Mouse (Mus musculus): Measurements from ENCODE around the gene Cfap65. TPM values are rescaled to one million over a fixed set of nuclear protein-coding genes. Genes with fewer than 3 reads are reported as not detected.

Gene Cfap65
- total and polyA plus RNA-seq, 2 experiments: not detected

GRCm38 (mm10) chr1:74882828-74883227, 52.6 kb downstream of the Cfap65 start:
- H3K36me3 ChIP-seq (ENCODE audit: control insufficient read depth, insufficient read depth, low read length): no peaks in the 10 kb centered on the region
- H3K27ac ChIP-seq (replicated peaks; ENCODE audit: insufficient read depth, low read depth, low read length): no peak overlapping the region
- no peak for TF ChIP-seq CTCF (IDR thresholded peaks at IDR 0.05; ENCODE audit: low read depth, low read length)
- no peak for TF ChIP-seq POLR2A (IDR thresholded peaks at IDR 0.05; ENCODE audit: extremely low read depth, insufficient read depth, low read length)
- no peaks in the 10 kb centered on the region for H3K4me1 ChIP-seq (ENCODE audit: control insufficient read depth, insufficient read depth, low read length)
- 8% methylated on average over 8 of the region's 8 CpGs for WGBS
- DNase-seq (ENCODE audit: extremely low read depth, low read depth, low spot score): no peak
- no peaks in the 10 kb centered on the region for H3K79me2 ChIP-seq (ENCODE audit: control insufficient read depth, insufficient read depth, low read length)
- H3K9ac ChIP-seq (ENCODE audit: low read depth, low read length): no peak overlapping the region
- H3K27me3 ChIP-seq (ENCODE audit: control insufficient read depth, insufficient read depth, low read length): peaks cover 31% of the 10 kb centered on the region
- no peak overlapping the region for H3K4me3 ChIP-seq (ENCODE audit: insufficient read depth, low read depth, low read length)

- Histone ChIP-seq H3K4me3 (ENCODE audit: insufficient read depth, low read depth, low read length) (peak overlapping the region; percentile 6; the same call in 1 of the 2 replicates), H3K27me3 (ENCODE audit: control insufficient read depth, insufficient read depth, low read length) (peaks cover 31% of the 10 kb centered on the region), H3K4me1 (ENCODE audit: control insufficient read depth, insufficient read depth, low read length) (no peaks in the 10 kb centered on the region), H3K36me3 (ENCODE audit: control insufficient read depth, insufficient read depth, low read length) (no peaks in the 10 kb centered on the region), H3K9ac (ENCODE audit: low read depth, low read length) (no peak overlapping the region), H3K79me2 (ENCODE audit: control insufficient read depth, insufficient read depth, low read length) (no peaks in the 10 kb centered on the region), H3K27ac (replicated peaks; ENCODE audit: insufficient read depth, low read depth, low read length) (no peak overlapping the region)
- TF ChIP-seq POLR2A (IDR thresholded peaks at IDR 0.05; ENCODE audit: extremely low read depth, insufficient read depth, low read length) (no peak), CTCF (IDR thresholded peaks at IDR 0.05; ENCODE audit: low read depth, low read length) (no peak)
- no peak for DNase-seq (ENCODE audit: extremely low read depth, low read depth, low spot score)
- 2% methylated on average over 72 of the region's 74 CpGs for WGBS
Measured at GRCm38 (mm10) chr1:74882055-74882734, 53.2 kb downstream of the Cfap65 start.

GRCm38 (mm10) chr1:74880785-74881360, 54.5 kb downstream of the Cfap65 start:
- H3K4me1 ChIP-seq (ENCODE audit: control insufficient read depth, insufficient read depth, low read length): no peaks in the 10 kb centered on the region
- H3K27ac ChIP-seq (replicated peaks; ENCODE audit: insufficient read depth, low read depth, low read length): no peak overlapping the region
- no peaks in the 10 kb centered on the region for H3K79me2 ChIP-seq (ENCODE audit: control insufficient read depth, insufficient read depth, low read length)
- H3K4me3 ChIP-seq (ENCODE audit: insufficient read depth, low read depth, low read length): no peak overlapping the region
- DNase-seq (ENCODE audit: extremely low read depth, low read depth, low spot score): peak; percentile 42
- no peaks in the 10 kb centered on the region for H3K36me3 ChIP-seq (ENCODE audit: control insufficient read depth, insufficient read depth, low read length)
- peaks cover 31% of the 10 kb centered on the region for H3K27me3 ChIP-seq (ENCODE audit: control insufficient read depth, insufficient read depth, low read length)
- no peak overlapping the region for H3K9ac ChIP-seq (ENCODE audit: low read depth, low read length)
- peak; percentile 95 for TF ChIP-seq CTCF (IDR thresholded peaks at IDR 0.05; ENCODE audit: low read depth, low read length)
- TF ChIP-seq POLR2A (IDR thresholded peaks at IDR 0.05; ENCODE audit: extremely low read depth, insufficient read depth, low read length): no peak
- 6% methylated on average over 18 of the region's 18 CpGs for WGBS

- no peak overlapping the region for H3K9ac ChIP-seq (ENCODE audit: low read depth, low read length)
- TF ChIP-seq CTCF (IDR thresholded peaks at IDR 0.05; ENCODE audit: low read depth, low read length) (no peak), POLR2A (IDR thresholded peaks at IDR 0.05; ENCODE audit: extremely low read depth, insufficient read depth, low read length) (no peak)
- H3K27me3 ChIP-seq (ENCODE audit: control insufficient read depth, insufficient read depth, low read length): peaks cover 7% of the 10 kb centered on the region
- H3K79me2 ChIP-seq (ENCODE audit: control insufficient read depth, insufficient read depth, low read length): no peaks in the 10 kb centered on the region
- DNase-seq (ENCODE audit: extremely low read depth, low read depth, low spot score): no peak
- no peak overlapping the region for H3K27ac ChIP-seq (replicated peaks; ENCODE audit: insufficient read depth, low read depth, low read length)
- H3K4me1 ChIP-seq (ENCODE audit: control insufficient read depth, insufficient read depth, low read length): no peaks in the 10 kb centered on the region
- no peaks in the 10 kb centered on the region for H3K36me3 ChIP-seq (ENCODE audit: control insufficient read depth, insufficient read depth, low read length)
- H3K4me3 ChIP-seq (ENCODE audit: insufficient read depth, low read depth, low read length): no peak overlapping the region
- 46% methylated on average over 3 of the region's 3 CpGs for WGBS
Measured at GRCm38 (mm10) chr1:74877199-74877598, 58.2 kb downstream of the Cfap65 start.

- Histone ChIP-seq H3K27me3 (ENCODE audit: control insufficient read depth, insufficient read depth, low read length) (peaks cover 3% of the 10 kb centered on the region; the same call in 1 of the 2 replicates), H3K36me3 (ENCODE audit: control insufficient read depth, insufficient read depth, low read length) (no peaks in the 10 kb centered on the region), H3K27ac (replicated peaks; ENCODE audit: insufficient read depth, low read depth, low read length) (no peak overlapping the region), H3K4me1 (ENCODE audit: control insufficient read depth, insufficient read depth, low read length) (no peaks in the 10 kb centered on the region), H3K4me3 (ENCODE audit: insufficient read depth, low read depth, low read length) (no peak overlapping the region), H3K9ac (ENCODE audit: low read depth, low read length) (no peak overlapping the region), H3K79me2 (ENCODE audit: control insufficient read depth, insufficient read depth, low read length) (no peaks in the 10 kb centered on the region)
- WGBS: 65% methylated on average over 2 of the region's 2 CpGs
- no peak for TF ChIP-seq CTCF (IDR thresholded peaks at IDR 0.05; ENCODE audit: low read depth, low read length)
- no peak for TF ChIP-seq POLR2A (IDR thresholded peaks at IDR 0.05; ENCODE audit: extremely low read depth, insufficient read depth, low read length)
- no peak for DNase-seq (ENCODE audit: extremely low read depth, low read depth, low spot score)
Measured at GRCm38 (mm10) chr1:74872218-74872617, 63.2 kb downstream of the Cfap65 start.

- peaks cover 6% of the 10 kb centered on the region for H3K27me3 ChIP-seq (ENCODE audit: control insufficient read depth, insufficient read depth, low read length)
- H3K9ac ChIP-seq (ENCODE audit: low read depth, low read length): no peak overlapping the region
- no peaks in the 10 kb centered on the region for H3K79me2 ChIP-seq (ENCODE audit: control insufficient read depth, insufficient read depth, low read length)
- H3K36me3 ChIP-seq (ENCODE audit: control insufficient read depth, insufficient read depth, low read length): no peaks in the 10 kb centered on the region
- no peaks in the 10 kb centered on the region; the same call in 1 of the 2 replicates for H3K4me1 ChIP-seq (ENCODE audit: control insufficient read depth, insufficient read depth, low read length)
- no peak overlapping the region for H3K27ac ChIP-seq (replicated peaks; ENCODE audit: insufficient read depth, low read depth, low read length)
- H3K4me3 ChIP-seq (ENCODE audit: insufficient read depth, low read depth, low read length): no peak overlapping the region
- no peak for TF ChIP-seq POLR2A (IDR thresholded peaks at IDR 0.05; ENCODE audit: extremely low read depth, insufficient read depth, low read length)
- no peak for TF ChIP-seq CTCF (IDR thresholded peaks at IDR 0.05; ENCODE audit: low read depth, low read length)
- DNase-seq (ENCODE audit: extremely low read depth, low read depth, low spot score): no peak
Measured at GRCm38 (mm10) chr1:74861783-74862182, 73.6 kb downstream of the Cfap65 start.
